Mouse (Mus musculus): ENCODE results near the gene 4931409K22Rik. TPM values are rescaled to one million over a fixed set of nuclear protein-coding genes. Genes with fewer than 3 reads are reported as not detected.
A peak's percentile ranks its signal among the peaks of the same experiment; 100 is the strongest.

Gene 4931409K22Rik
- polyA plus RNA-seq, 1 experiment: 0.14 TPM

DNA sequence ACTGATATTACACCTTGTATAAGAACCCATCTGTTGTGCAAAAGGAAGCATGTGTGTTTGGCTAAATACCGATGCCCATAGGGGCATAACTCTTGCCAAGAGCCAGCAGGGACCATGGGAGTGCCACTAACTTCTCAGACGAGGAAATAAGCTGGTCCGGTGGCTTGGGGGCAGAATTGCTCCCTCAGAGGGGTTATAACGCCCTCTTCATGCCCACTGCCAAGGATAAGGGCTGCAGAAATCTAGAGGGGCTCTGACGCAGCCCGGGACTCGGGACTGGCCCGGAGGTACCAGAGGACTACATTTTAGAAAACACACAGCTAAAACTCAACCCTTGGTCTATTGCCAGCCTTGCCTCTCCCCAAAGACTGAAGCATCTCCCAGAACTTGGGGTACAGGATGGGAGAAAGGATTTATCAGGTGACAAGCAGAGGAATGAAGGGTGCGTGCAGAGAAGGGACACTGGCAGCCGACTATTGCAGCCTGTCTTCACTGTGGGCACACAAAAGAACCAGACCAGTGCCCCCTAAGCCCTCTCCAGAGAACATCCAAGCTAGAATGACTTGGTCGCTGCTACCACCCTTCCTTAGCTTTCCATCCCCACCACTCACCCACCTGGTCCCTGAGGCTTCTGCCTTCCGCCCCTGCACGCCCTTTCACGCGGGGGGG is 41.4 kb upstream of the 4931409K22Rik start:
- no peak for DNase-seq
- no peaks in the 10 kb centered on the region for H3K36me3 ChIP-seq (ENCODE audit: control insufficient read depth, insufficient read depth, low read length)
- H3K27me3 ChIP-seq (replicated peaks; ENCODE audit: control insufficient read depth, insufficient read depth, low read length): no peaks in the 10 kb centered on the region
- peak overlapping the region; percentile 30; the same call in 1 of the 2 replicates for H3K4me3 ChIP-seq (ENCODE audit: insufficient read depth, low read depth, low read length)
- H3K27ac ChIP-seq (ENCODE audit: insufficient read depth, low read depth, low read length): no peak overlapping the region
- 20% methylated on average over 15 of the region's 15 CpGs for WGBS
- H3K4me1 ChIP-seq (ENCODE audit: control insufficient read depth, insufficient read depth, low read length): peaks cover 7% of the 10 kb centered on the region; the same call in 1 of the 2 replicates
- no peak for TF ChIP-seq POLR2A (IDR thresholded peaks at IDR 0.05; ENCODE audit: low read depth, low read length)
- TF ChIP-seq CTCF (conservative IDR thresholded peaks at IDR 0.05; ENCODE audit: insufficient read depth, insufficient read length, low read depth, low read length): no peak

DNA sequence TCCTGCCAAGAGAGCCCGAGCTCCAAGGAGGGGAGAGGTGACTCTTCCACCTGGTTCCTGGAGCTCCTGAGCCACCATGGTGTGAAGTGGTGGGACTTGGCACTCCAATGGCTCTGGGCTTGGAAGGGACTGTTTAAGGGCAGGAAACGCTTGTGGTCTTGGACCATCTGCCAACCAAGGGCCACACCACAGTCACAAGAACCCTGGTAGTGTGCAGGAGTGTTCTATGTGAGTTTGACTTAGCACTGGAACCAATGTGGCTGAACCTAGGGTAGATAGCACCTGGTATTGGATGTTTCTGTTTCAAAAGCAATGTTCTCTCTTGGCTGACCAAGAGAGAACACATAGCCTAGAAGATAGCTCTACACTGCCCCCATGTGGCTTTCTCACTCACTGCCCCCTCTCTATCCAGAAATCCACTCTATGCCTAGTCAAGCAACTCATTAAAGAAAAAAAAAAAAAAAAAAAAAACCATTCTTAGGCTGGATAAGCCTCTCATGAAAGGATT is 40.7 kb upstream of the 4931409K22Rik start:
- Histone ChIP-seq H3K27me3 (replicated peaks; ENCODE audit: control insufficient read depth, insufficient read depth, low read length) (no peaks in the 10 kb centered on the region), H3K4me1 (ENCODE audit: control insufficient read depth, insufficient read depth, low read length) (peaks cover 7% of the 10 kb centered on the region; the same call in 1 of the 2 replicates), H3K27ac (ENCODE audit: insufficient read depth, low read depth, low read length) (no peak overlapping the region), H3K4me3 (ENCODE audit: insufficient read depth, low read depth, low read length) (no peak overlapping the region), H3K36me3 (ENCODE audit: control insufficient read depth, insufficient read depth, low read length) (no peaks in the 10 kb centered on the region)
- TF ChIP-seq CTCF (conservative IDR thresholded peaks at IDR 0.05; ENCODE audit: insufficient read depth, insufficient read length, low read depth, low read length) (peak; percentile 51), POLR2A (IDR thresholded peaks at IDR 0.05; ENCODE audit: low read depth, low read length) (no peak)
- 44% methylated on average over 2 of the region's 2 CpGs for WGBS
- peak; percentile 87 for DNase-seq

DNA sequence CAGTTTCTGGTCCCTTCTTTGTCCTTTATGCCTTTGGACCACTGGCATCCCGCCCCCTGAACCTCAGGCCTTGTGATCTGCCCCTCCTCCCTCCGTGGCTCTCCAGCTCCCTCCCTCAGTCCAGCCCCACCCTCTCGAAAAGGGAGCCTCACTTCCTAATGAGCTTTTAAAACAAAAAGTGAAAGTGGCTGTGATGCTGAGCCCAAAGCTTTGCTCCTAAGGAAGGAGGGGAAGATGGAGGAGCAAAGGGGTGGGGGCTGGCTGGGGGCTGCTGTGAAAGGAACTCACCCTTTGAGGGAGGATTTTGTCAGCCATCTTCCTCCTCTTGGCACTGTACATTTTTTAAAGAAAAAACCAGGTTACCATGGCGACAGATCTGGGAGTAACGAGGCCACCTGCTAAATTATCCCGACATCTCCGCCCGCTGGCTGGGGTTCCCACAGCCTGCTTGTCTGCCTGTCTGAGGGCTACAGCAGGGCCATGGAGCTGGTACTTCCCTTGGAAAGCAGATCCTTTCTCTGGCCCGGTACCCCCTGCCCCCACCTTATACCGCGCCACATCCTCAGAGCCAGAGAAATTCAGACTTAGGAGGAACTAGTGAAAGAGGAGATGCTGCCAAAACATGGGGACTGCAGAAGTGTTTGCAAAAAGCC is 40.0 kb upstream of the 4931409K22Rik start:
- peaks cover 7% of the 10 kb centered on the region; the same call in 1 of the 2 replicates for H3K4me1 ChIP-seq (ENCODE audit: control insufficient read depth, insufficient read depth, low read length)
- TF ChIP-seq CTCF (conservative IDR thresholded peaks at IDR 0.05; ENCODE audit: insufficient read depth, insufficient read length, low read depth, low read length) (no peak), POLR2A (IDR thresholded peaks at IDR 0.05; ENCODE audit: low read depth, low read length) (no peak)
- WGBS: 31% methylated on average over 11 of the region's 11 CpGs
- H3K4me3 ChIP-seq (ENCODE audit: insufficient read depth, low read depth, low read length): no peak overlapping the region
- DNase-seq: peak; percentile 45
- no peak overlapping the region for H3K27ac ChIP-seq (ENCODE audit: insufficient read depth, low read depth, low read length)
- no peaks in the 10 kb centered on the region for H3K27me3 ChIP-seq (replicated peaks; ENCODE audit: control insufficient read depth, insufficient read depth, low read length)
- H3K36me3 ChIP-seq (ENCODE audit: control insufficient read depth, insufficient read depth, low read length): no peaks in the 10 kb centered on the region

DNA sequence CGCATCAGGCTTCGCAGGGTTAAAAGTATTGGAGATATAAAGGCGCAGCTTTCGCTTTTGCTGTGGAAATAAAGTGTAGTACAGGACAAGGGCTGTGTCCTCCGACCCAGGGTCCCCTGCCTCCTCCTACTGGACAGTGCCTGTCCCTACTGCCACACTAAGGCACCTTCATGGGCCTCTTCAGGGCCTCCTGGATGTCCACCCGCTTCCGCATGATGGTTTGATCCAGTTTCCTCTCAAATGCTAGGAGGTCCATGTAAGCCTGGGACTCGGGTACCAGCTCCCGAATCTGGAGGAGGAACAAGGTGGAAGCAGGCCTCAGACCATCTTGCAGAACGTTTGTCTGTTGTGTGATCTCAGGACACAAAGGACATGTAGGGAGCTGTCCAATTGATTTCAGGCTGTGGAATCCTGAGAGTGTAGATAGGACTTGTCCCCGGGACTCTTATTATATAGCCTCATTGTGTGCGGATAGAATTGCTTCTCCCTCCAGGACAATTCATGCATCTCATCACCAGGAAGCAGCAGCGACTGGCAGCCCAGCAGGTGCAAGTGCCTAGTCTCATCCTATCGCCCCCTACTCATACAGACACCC is 39.3 kb upstream of the 4931409K22Rik start:
- WGBS: 78% methylated on average over 14 of the region's 14 CpGs
- Histone ChIP-seq H3K36me3 (ENCODE audit: control insufficient read depth, insufficient read depth, low read length) (no peaks in the 10 kb centered on the region), H3K27me3 (replicated peaks; ENCODE audit: control insufficient read depth, insufficient read depth, low read length) (no peaks in the 10 kb centered on the region), H3K27ac (ENCODE audit: insufficient read depth, low read depth, low read length) (no peak overlapping the region), H3K4me3 (ENCODE audit: insufficient read depth, low read depth, low read length) (no peak overlapping the region), H3K4me1 (ENCODE audit: control insufficient read depth, insufficient read depth, low read length) (peaks cover 7% of the 10 kb centered on the region; the same call in 1 of the 2 replicates)
- DNase-seq: no peak
- no peak for TF ChIP-seq POLR2A (IDR thresholded peaks at IDR 0.05; ENCODE audit: low read depth, low read length)
- TF ChIP-seq CTCF (conservative IDR thresholded peaks at IDR 0.05; ENCODE audit: insufficient read depth, insufficient read length, low read depth, low read length): no peak

DNA sequence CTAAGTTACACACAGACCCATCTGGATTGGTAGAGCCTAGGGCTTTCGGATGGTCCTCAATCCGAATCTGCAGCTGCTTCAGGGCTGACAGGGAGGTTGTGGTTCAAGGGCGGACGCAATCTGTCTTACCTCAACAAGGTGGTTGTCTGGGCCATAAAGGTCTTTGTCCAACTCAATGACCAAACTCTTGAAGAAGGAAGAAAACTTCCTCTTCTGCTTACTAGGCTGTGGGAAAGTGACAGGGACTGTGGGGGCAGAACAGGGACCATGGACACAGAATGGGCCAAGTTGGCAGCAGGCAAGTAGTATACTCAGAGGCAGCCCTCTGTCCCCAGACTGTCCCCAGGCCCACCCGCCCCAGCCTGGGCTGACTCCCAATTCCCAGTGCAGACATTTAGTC is 38.7 kb upstream of the 4931409K22Rik start:
- Histone ChIP-seq H3K27me3 (replicated peaks; ENCODE audit: control insufficient read depth, insufficient read depth, low read length) (no peaks in the 10 kb centered on the region), H3K4me1 (ENCODE audit: control insufficient read depth, insufficient read depth, low read length) (peaks cover 7% of the 10 kb centered on the region; the same call in 1 of the 2 replicates), H3K4me3 (ENCODE audit: insufficient read depth, low read depth, low read length) (no peak overlapping the region), H3K27ac (ENCODE audit: insufficient read depth, low read depth, low read length) (no peak overlapping the region), H3K36me3 (ENCODE audit: control insufficient read depth, insufficient read depth, low read length) (no peaks in the 10 kb centered on the region)
- no peak for DNase-seq
- 93% methylated on average over 5 of the region's 5 CpGs for whole genome bisulfite sequencing
- TF ChIP-seq CTCF (conservative IDR thresholded peaks at IDR 0.05; ENCODE audit: insufficient read depth, insufficient read length, low read depth, low read length) (no peak), POLR2A (IDR thresholded peaks at IDR 0.05; ENCODE audit: low read depth, low read length) (no peak)

DNA sequence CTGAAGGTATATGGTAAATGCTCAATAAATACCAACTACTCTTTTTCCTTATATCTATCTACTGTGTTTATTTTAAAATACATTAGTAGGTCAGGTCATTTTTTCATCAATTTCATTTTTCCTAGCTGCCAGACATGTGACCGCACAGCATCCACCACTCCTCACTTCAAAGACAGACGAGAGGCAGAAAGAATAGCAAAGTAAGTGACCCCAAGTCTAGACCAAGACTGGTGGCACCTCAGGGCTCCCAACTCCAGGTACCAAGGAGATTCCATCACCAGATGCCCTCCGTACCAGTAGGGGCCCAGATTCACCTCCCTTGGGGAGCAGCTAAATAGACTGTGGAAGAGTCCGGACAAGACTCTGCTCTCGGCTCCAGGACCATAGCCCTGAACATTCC is 37.7 kb upstream of the 4931409K22Rik start:
- Histone ChIP-seq H3K36me3 (ENCODE audit: control insufficient read depth, insufficient read depth, low read length) (no peaks in the 10 kb centered on the region), H3K4me1 (ENCODE audit: control insufficient read depth, insufficient read depth, low read length) (peaks cover 7% of the 10 kb centered on the region; the same call in 1 of the 2 replicates), H3K27me3 (replicated peaks; ENCODE audit: control insufficient read depth, insufficient read depth, low read length) (no peaks in the 10 kb centered on the region), H3K27ac (ENCODE audit: insufficient read depth, low read depth, low read length) (no peak overlapping the region), H3K4me3 (ENCODE audit: insufficient read depth, low read depth, low read length) (no peak overlapping the region)
- WGBS: 95% methylated on average over 5 of the region's 5 CpGs
- TF ChIP-seq CTCF (conservative IDR thresholded peaks at IDR 0.05; ENCODE audit: insufficient read depth, insufficient read length, low read depth, low read length) (no peak), POLR2A (IDR thresholded peaks at IDR 0.05; ENCODE audit: low read depth, low read length) (no peak)
- DNase-seq: no peak

DNA sequence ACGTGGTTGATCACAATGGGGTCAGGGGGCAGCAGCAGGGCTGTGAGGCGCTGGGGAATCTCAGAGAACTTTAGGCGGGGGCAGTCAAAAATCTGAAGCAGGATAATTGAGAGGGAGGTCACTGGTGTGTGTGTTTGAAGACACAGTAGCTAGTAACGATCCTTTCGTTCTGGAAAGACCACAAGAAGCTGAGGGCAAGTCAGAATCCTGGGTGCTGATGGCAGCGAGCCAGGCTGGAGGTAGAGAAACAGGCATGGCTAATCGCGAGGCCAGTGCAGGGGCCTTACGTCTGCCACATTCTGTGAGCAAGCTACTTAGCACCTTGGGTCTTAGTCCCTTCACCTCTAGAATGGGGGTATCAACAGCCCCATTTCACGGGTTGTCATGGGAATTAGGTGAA is 37.3 kb upstream of the 4931409K22Rik start:
- Histone ChIP-seq H3K36me3 (ENCODE audit: control insufficient read depth, insufficient read depth, low read length) (no peaks in the 10 kb centered on the region), H3K4me3 (ENCODE audit: insufficient read depth, low read depth, low read length) (no peak overlapping the region), H3K4me1 (ENCODE audit: control insufficient read depth, insufficient read depth, low read length) (peaks cover 7% of the 10 kb centered on the region; the same call in 1 of the 2 replicates), H3K27me3 (replicated peaks; ENCODE audit: control insufficient read depth, insufficient read depth, low read length) (no peaks in the 10 kb centered on the region), H3K27ac (ENCODE audit: insufficient read depth, low read depth, low read length) (no peak overlapping the region)
- TF ChIP-seq POLR2A (IDR thresholded peaks at IDR 0.05; ENCODE audit: low read depth, low read length) (no peak), CTCF (conservative IDR thresholded peaks at IDR 0.05; ENCODE audit: insufficient read depth, insufficient read length, low read depth, low read length) (no peak)
- DNase-seq: no peak
- 83% methylated on average over 10 of the region's 10 CpGs for WGBS
